Mouse (Mus musculus): ENCODE results near the gene Ksr1. TPM values are rescaled to one million over a fixed set of nuclear protein-coding genes. Genes with fewer than 3 reads are reported as not detected.

The Ksr1 gene
- polyA plus RNA-seq, 1 experiment from 2014 or later = 3.8 TPM

DNA sequence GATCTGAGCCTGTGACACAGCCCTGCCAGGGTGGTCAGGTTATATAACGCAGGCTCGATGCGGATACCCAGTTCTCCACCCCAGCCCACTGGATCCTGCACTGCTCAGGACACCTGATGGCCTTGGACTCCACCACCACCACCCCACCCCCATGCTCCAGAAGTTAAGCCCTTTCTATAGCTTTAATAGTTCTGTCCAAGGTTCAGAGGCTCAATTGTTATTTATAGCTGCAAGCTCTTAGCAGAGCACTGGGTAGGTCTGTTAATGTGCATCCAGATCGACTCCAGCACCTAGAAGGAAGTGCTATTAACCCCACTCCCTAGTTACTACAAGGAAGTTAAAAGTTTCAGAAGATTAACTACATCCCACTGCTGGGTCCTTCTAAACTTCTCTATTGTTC is 11.5 kb upstream of the Ksr1 start:
- no peak overlapping the region for H3K27ac ChIP-seq (ENCODE audit: low read length)
- ATAC-seq (ENCODE audit: insufficient number of reproducible peaks, insufficient read depth, low FRiP score, low read depth) = no peak

DNA sequence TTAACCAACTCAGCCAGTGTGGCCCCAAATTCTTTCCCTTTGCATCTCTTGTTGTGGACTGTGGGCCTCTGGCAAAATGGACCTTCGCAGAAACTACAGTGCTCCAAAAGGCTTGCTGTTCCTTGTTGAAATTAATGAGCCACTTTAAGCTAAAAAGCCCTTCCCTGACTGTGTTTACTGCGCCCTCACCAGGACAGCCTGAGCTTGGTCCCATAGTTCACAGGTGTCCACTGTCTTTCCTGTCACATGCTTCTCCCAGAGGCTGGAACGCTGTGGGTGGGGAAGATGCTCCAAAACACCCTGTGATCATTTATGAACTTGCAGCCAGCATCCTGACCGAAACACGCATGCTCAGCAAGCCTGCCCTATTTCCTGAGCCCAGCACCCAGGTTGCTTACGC is 9.1 kb upstream of the Ksr1 start:
- no peak overlapping the region for H3K4me2 ChIP-seq (replicated peaks; ENCODE audit: low read depth, low read length)
- no peaks in the 10 kb centered on the region for H3K27me3 ChIP-seq (ENCODE audit: control insufficient read depth, insufficient read depth, low read length)
- H3K36me3 ChIP-seq (ENCODE audit: control insufficient read depth, insufficient read depth, low read length) = no peaks in the 10 kb centered on the region
- 62% methylated on average over 6 of the region's 6 CpGs for WGBS
- ATAC-seq (ENCODE audit: insufficient number of reproducible peaks, insufficient read depth, low FRiP score, low read depth) = no peak
- H3K4me3 ChIP-seq (ENCODE audit: low read depth, low read length) = no peak overlapping the region
- H3K27ac ChIP-seq (ENCODE audit: low read length) = no peak overlapping the region
- no peaks in the 10 kb centered on the region for H3K4me1 ChIP-seq (ENCODE audit: control insufficient read depth, insufficient read depth, low read length)
- H3K9ac ChIP-seq (replicated peaks; ENCODE audit: low read depth, low read length) = no peak overlapping the region
- H3K9me3 ChIP-seq (ENCODE audit: control insufficient read depth, low read depth, low read length) = no peaks in the 10 kb centered on the region

More for the DNA sequence above, 11.5 kb upstream of the Ksr1 start:
- Histone ChIP-seq H3K27me3 (ENCODE audit: control insufficient read depth, insufficient read depth, low read length) (no peaks in the 10 kb centered on the region), H3K4me2 (replicated peaks; ENCODE audit: low read depth, low read length) (no peak overlapping the region), H3K9ac (replicated peaks; ENCODE audit: low read depth, low read length) (no peak overlapping the region), H3K36me3 (ENCODE audit: control insufficient read depth, insufficient read depth, low read length) (no peaks in the 10 kb centered on the region), H3K4me3 (ENCODE audit: low read depth, low read length) (no peak overlapping the region), H3K9me3 (ENCODE audit: control insufficient read depth, low read depth, low read length) (no peaks in the 10 kb centered on the region), H3K4me1 (ENCODE audit: control insufficient read depth, insufficient read depth, low read length) (no peaks in the 10 kb centered on the region)
- WGBS = 70% methylated on average over 4 of the region's 4 CpGs

DNA sequence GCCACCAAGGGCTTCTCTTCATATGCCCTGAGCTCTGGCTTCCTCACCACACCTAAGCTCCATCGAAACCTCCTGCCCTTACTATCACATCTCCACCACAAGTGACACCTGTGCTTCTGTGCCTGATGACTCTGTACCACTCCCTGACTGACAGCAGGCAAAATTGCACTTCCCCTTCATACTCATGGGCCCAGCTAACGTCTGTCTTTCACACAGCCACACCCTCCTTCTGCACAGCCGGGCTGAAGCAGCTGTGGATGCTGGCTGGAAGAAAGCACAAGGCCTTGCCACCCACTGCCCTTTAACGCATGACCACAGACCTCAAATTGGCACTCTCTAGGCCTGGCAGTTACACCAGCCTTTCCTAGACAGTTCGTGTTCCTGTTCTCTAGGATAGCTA is 6.5 kb upstream of the Ksr1 start:
- H3K4me1 ChIP-seq (ENCODE audit: control insufficient read depth, insufficient read depth, low read length) = no peaks in the 10 kb centered on the region
- no peaks in the 10 kb centered on the region for H3K36me3 ChIP-seq (ENCODE audit: control insufficient read depth, insufficient read depth, low read length)
- no peak overlapping the region for H3K9ac ChIP-seq (replicated peaks; ENCODE audit: low read depth, low read length)
- H3K4me3 ChIP-seq (ENCODE audit: low read depth, low read length) = no peak overlapping the region
- ATAC-seq (ENCODE audit: insufficient number of reproducible peaks, insufficient read depth, low FRiP score, low read depth) = no peak
- H3K27ac ChIP-seq (ENCODE audit: low read length) = no peak overlapping the region
- H3K4me2 ChIP-seq (replicated peaks; ENCODE audit: low read depth, low read length) = no peak overlapping the region
- H3K27me3 ChIP-seq (ENCODE audit: control insufficient read depth, insufficient read depth, low read length) = no peaks in the 10 kb centered on the region
- no peaks in the 10 kb centered on the region for H3K9me3 ChIP-seq (ENCODE audit: control insufficient read depth, low read depth, low read length)
- WGBS = 59% methylated on average over 5 of the region's 5 CpGs

DNA sequence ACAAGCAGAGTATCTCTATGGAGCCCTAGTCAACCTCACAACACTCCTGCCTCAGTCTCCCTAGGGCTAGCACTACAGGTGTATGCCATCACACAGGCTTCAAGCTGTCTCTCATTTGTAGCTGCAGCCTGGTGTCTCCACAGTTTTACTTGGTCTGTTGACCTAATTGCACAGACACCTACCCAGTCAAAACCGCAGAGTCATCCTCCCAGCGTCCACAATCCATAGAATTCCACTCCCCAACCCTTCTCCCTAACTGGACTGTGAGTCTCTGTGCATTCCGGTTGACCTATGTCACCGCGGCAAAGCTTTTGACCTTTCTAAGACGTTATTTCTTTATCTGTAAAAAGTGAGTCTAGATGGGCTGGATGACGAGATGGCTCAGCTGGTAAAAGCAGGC is 5.7 kb upstream of the Ksr1 start:
- Histone ChIP-seq H3K9me3 (ENCODE audit: control insufficient read depth, low read depth, low read length) (no peaks in the 10 kb centered on the region), H3K27me3 (ENCODE audit: control insufficient read depth, insufficient read depth, low read length) (no peaks in the 10 kb centered on the region), H3K4me1 (ENCODE audit: control insufficient read depth, insufficient read depth, low read length) (no peaks in the 10 kb centered on the region), H3K4me3 (ENCODE audit: low read depth, low read length) (no peak overlapping the region), H3K27ac (ENCODE audit: low read length) (no peak overlapping the region), H3K9ac (replicated peaks; ENCODE audit: low read depth, low read length) (no peak overlapping the region), H3K36me3 (ENCODE audit: control insufficient read depth, insufficient read depth, low read length) (no peaks in the 10 kb centered on the region), H3K4me2 (replicated peaks; ENCODE audit: low read depth, low read length) (no peak overlapping the region)
- ATAC-seq (ENCODE audit: insufficient number of reproducible peaks, insufficient read depth, low FRiP score, low read depth) = no peak
- 76% methylated on average over 7 of the region's 7 CpGs for WGBS

DNA sequence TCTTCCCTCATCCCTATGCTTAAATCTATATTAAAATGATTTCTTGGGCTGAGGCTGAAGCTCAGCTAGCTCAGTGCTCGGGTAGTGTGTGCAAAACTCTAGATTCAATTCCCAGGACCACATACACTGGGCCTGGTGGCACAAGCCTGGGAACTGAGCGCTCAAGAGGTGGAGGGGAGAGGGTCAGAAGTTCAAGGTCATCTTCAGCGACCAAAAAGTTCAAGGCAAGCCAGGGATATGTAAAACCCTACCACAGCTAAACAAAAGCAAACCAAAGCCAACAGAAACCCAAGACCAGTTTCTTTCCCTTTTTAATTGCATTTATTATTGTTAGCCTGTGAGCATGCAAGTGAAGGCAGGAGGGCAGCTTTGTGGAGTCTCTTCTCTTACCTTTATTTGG is 4.1 kb upstream of the Ksr1 start:
- WGBS = 58% methylated on average over 3 of the region's 3 CpGs
- Histone ChIP-seq H3K27me3 (ENCODE audit: control insufficient read depth, insufficient read depth, low read length) (no peaks in the 10 kb centered on the region), H3K36me3 (ENCODE audit: control insufficient read depth, insufficient read depth, low read length) (no peaks in the 10 kb centered on the region), H3K4me3 (ENCODE audit: low read depth, low read length) (no peak overlapping the region), H3K9ac (replicated peaks; ENCODE audit: low read depth, low read length) (no peak overlapping the region), H3K4me2 (replicated peaks; ENCODE audit: low read depth, low read length) (no peak overlapping the region), H3K9me3 (ENCODE audit: control insufficient read depth, low read depth, low read length) (no peaks in the 10 kb centered on the region), H3K27ac (ENCODE audit: low read length) (no peak overlapping the region), H3K4me1 (ENCODE audit: control insufficient read depth, insufficient read depth, low read length) (no peaks in the 10 kb centered on the region)
- ATAC-seq (ENCODE audit: insufficient number of reproducible peaks, insufficient read depth, low FRiP score, low read depth) = no peak

DNA sequence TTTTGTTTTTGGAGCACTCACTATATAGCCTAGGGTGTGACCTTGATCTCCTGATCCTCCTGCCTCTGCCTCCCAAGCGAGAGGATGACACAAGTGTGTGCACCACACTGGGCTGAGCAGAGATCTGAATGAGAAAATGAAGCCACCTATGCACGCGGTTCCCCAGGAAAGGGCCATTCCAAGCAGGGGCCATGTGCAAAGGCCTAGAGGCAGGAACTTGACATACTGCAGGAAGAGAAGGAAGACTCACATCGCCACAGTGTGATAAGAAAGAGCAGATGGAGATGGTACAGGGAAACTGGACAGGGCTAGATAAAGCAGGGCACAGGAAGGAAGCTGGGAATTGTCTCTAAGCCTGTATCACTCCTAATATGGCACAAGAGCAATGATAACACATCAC is 3.1 kb upstream of the Ksr1 start:
- WGBS = 81% methylated on average over 4 of the region's 4 CpGs
- no peak overlapping the region for H3K27ac ChIP-seq (ENCODE audit: low read length)
- no peaks in the 10 kb centered on the region for H3K9me3 ChIP-seq (ENCODE audit: control insufficient read depth, low read depth, low read length)
- 0 out of 2 replicates have a peak, but pooled peaks cover 4% of the 10 kb centered on the region for H3K4me1 ChIP-seq (ENCODE audit: control insufficient read depth, insufficient read depth, low read length)
- no peak overlapping the region for H3K4me3 ChIP-seq (ENCODE audit: low read depth, low read length)
- H3K27me3 ChIP-seq (ENCODE audit: control insufficient read depth, insufficient read depth, low read length) = no peaks in the 10 kb centered on the region
- ATAC-seq (ENCODE audit: insufficient number of reproducible peaks, insufficient read depth, low FRiP score, low read depth) = no peak
- no peaks in the 10 kb centered on the region for H3K36me3 ChIP-seq (ENCODE audit: control insufficient read depth, insufficient read depth, low read length)
- H3K4me2 ChIP-seq (replicated peaks; ENCODE audit: low read depth, low read length) = no peak overlapping the region
- H3K9ac ChIP-seq (replicated peaks; ENCODE audit: low read depth, low read length) = no peak overlapping the region

DNA sequence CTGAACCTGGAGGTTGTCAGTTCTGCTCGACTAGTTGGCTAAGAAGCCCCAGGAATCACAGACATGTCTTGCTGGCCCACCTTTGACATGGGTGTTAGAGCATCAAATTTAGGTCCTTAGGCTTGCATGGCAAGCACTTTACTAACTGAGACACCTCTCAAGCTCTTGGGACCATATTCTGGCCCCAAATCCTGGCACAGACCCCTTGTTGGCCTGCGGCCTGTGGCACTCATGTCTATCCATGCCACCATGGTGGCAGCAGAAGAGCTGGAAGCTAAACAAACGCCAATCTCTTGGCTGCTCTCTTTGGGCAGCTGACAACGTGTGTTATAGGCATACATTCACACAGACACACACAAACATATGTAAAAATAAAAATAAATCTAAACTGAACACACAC is 2.6 kb upstream of the Ksr1 start:
- H3K9ac ChIP-seq (replicated peaks; ENCODE audit: low read depth, low read length) = no peak overlapping the region
- no peaks in the 10 kb centered on the region for H3K9me3 ChIP-seq (ENCODE audit: control insufficient read depth, low read depth, low read length)
- H3K27me3 ChIP-seq (ENCODE audit: control insufficient read depth, insufficient read depth, low read length) = no peaks in the 10 kb centered on the region
- H3K27ac ChIP-seq (ENCODE audit: low read length) = no peak overlapping the region
- H3K4me1 ChIP-seq (ENCODE audit: control insufficient read depth, insufficient read depth, low read length) = 0 out of 2 replicates have a peak, but pooled peaks cover 4% of the 10 kb centered on the region
- no peak overlapping the region for H3K4me2 ChIP-seq (replicated peaks; ENCODE audit: low read depth, low read length)
- WGBS = 80% methylated on average over 4 of the region's 4 CpGs
- H3K36me3 ChIP-seq (ENCODE audit: control insufficient read depth, insufficient read depth, low read length) = no peaks in the 10 kb centered on the region
- no peak for ATAC-seq (ENCODE audit: insufficient number of reproducible peaks, insufficient read depth, low FRiP score, low read depth)
- H3K4me3 ChIP-seq (ENCODE audit: low read depth, low read length) = no peak overlapping the region

DNA sequence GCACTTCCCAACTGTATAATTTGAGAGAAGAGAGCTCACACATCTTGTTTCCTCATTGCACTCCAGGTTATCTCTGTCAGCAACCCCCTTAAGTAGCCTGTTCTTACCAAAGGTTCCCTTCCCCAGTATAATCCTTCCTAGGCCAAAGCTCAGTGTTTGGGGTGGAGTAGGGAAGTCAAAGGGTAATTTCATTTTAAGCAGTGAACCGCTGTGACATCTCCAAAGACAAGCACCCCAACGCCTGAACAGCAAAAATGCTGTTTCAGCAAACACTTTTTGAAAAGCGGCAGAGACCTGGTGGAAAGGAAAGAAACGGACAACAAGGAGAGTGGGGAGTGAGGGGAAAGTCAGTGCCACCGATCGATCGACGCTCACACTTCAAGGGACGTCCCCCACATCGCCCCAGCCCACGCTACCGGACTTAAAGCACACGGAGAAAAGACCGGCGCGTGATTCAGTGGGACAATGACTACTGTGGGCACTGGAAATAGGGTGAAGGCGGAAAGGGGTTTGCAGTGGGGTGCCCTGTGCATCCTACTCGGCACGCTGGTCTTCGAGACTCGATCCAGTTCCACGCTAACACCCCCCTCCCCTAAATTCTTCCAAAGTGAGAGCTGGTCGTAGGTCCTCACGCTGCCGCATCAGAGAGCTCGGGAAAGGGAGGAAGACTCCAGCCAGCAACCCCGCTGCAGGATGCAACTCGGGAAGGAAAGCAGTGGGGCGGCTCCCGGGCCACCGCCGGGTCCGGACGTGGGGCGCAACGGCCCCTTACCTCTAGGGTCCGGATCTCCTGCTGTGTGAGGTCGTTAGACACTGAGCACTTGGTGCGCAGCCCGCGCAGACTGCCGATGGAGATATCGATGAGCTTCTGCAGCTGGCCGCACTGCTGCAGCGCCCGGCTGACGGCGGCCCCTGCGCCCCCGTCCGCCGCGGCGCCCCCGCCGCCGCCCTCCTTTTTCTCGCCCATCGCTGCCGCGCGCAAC is 633 bp downstream of the Ksr1 start:
- Histone ChIP-seq H3K4me1 (ENCODE audit: control insufficient read depth, insufficient read depth, low read length) (peaks cover 14% of the 10 kb centered on the region; the same call in 1 of the 2 replicates), H3K27me3 (ENCODE audit: control insufficient read depth, insufficient read depth, low read length) (no peaks in the 10 kb centered on the region), H3K4me2 (replicated peaks; ENCODE audit: low read depth, low read length) (peak overlapping the region; percentile 56), H3K27ac (ENCODE audit: low read length) (peak overlapping the region; percentile 89), H3K36me3 (ENCODE audit: control insufficient read depth, insufficient read depth, low read length) (no peaks in the 10 kb centered on the region), H3K4me3 (ENCODE audit: low read depth, low read length) (peak overlapping the region; percentile 85), H3K9me3 (ENCODE audit: control insufficient read depth, low read depth, low read length) (no peaks in the 10 kb centered on the region), H3K9ac (replicated peaks; ENCODE audit: low read depth, low read length) (peak overlapping the region; percentile 81)
- WGBS = under 1% methylated on average over 55 of the region's 62 CpGs
- ATAC-seq (ENCODE audit: insufficient number of reproducible peaks, insufficient read depth, low FRiP score, low read depth) = no peak

Measured in stomach, embryonic 14.5 days (tissue).